Mouse (Mus musculus): ENCODE results near the gene Zfp398.

Zfp398 gene

DNA sequence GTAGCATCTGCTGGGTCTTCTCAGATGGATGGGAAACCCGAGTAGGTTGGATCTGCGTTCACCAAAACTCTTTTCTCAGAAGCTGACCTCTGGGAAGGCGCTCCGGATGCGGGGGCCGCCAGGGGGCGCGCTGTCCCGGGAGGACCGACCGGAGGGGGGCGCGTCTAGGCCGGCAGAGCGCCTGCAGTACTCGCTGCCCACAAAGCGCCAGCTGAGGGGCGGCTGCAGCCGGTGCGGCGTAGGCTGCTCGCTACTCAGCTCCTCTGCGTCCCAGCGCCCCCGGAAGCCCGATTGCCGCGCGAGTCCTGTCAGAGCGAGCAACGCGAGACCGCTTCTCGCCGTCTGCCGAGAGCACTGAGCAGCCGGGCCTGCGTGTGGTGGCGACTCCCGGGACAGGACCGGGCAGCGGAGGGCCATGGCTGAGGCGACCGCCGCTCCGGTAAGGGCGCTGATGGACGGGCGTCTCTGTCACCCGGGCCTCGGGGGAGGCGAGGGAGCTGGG lies at the start of gene Zfp398:
TSS of gene Zfp398 (plus strand) at position 180 of the 502 bp plus-strand sequence.
- peak; percentile 86 for DNase-seq (ENCODE audit: low read depth)

DNA sequence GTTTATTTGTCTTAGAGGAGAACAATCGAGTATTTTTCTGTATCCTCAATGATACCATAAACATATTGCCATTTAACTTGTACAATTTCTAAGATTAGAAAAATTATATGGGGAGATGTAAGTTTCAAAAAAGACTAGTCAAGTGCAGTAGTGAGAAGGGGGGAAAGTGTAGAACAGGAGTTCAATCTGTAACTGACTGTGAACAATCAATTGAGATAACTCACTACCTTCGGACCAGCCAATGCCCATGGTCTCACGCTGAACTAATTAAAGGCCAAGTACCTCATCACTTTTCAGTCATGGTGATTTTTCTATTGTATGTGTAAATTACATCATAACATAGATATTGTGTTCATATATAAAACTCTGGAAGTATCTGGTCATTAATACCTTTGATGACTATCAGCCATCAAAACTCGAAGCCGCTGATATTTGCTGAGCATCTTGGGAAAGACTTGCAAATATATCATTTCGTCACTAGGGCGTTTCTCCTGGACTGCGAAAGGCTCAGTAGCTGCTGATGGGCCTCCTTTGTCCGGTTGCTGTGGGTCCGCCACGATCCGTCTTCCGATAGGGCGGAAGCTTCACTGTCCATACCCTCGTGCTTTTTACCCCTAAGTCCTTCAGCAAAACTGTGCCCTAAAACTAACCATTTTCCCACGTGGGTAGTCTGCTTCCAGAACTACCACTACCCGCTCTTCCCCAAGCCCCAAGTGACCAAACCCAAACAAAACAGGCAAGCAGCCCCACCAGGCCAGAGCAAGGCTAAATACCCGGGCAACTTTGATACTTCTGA lies 47.3 kb upstream of the Zfp398 start:
- DNase-seq (ENCODE audit: low read depth): no peak

DNA sequence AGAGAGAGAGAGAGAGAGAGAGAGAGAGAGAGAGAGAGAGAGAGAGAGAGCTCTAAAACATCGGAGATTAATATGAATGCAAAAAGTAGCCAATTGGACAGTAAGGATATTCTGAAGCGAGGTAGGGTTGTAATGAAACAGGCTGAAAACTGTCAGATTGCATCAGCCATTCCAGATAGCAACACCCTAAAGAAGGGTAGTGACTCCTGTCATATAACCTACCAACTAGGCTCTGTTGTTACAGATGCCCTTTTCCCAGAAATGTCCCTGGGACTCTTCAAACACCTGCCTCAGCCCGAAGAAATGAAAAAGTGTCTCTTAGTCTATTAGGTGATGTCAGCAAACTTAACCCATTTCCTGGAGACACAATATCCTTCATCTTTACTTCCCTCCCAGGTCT lies 46.6 kb upstream of the Zfp398 start:
- DNase-seq (ENCODE audit: low read depth): no peak

DNA sequence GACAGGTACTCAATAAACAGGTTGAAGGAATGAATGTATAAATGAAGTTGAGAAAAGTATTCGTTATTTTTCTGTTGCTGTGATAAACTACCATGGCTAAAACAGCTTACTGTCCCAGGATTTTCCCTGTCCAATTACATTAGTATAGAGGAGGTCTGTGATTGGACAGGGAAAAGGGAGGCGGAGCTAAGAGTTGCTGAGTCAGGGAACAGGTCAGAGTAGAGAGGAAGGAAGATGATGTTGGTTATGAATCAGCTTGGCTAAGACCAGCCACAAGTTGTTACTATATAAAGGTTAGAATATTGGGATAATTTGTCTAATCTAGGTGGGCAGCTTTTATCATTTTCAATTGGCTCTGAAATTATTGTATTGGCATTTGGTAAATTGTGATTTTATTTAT lies 44.7 kb upstream of the Zfp398 start:
- DNase-seq (ENCODE audit: low read depth): no peak

DNA sequence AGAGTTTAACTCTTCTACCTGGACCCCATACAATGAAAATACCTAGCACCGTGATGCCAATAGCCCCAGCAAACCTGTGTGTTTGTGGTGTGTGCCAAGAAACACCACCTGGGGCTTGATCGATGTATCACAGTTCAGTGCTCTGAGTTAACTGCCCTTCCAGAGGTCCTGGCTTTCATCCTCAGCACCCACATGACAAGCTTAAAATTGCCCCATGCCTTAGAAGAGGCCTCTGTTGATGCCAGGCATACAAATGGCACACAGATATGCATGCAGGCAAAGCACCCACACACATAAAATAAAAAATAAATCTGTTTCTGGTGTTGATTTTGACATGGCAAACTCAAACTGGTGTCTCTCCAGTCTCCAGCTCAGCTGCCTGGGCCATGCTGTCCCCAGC lies 42.9 kb upstream of the Zfp398 start:
- no peak for DNase-seq (ENCODE audit: low read depth)

DNA sequence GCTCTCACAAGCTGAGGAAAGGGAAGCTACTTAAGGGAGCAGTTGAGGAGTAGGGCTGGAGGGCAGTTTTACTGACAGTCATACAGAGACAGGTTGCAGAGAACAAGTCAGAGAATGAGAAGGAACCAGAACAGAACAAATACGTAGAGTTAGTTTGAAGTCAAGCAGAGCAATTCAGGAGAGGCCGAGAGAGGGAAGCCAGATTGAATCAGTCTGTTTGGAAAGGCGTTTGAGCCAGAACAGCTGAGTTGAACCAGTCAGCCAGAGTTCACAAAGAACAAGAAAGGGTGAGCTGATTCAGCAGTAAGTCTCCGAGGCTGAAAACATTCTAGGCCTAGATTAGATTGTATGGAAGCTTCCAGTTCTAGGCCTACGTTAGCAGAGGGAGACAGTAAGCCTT lies 42.2 kb upstream of the Zfp398 start:
- DNase-seq (ENCODE audit: low read depth): no peak

DNA sequence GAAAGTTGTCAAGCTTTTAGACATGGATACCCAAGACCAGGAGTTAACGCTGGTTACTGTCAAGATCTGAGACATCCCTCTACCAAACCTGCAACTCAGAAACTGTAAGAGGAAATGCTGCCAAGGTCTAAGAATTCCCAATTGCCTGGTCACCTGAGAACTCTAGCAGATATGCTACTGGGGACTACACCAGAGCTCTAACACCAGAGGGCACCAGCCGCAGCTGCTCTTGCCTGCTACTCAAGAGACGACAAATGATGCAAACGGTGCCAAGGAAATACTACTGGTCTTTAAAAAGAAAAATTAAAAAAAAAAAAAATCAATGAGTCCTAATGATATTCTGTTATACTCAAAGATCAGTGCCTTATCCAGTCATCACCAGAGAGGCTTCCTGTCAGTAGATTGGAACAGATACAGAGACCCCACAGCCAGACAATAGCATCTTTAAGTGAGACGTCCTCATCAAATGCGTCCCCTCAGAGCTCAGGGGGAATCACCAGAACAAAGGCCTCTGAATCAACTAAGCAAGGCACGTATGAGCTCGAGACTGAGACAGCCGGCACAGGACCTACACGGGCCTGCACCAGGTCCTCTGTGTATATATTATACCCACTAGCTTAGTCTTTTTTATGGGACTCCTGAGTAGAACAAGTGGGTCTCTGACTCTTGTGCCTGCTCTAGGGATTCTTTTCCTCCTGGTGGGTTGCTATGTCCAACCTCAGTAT lies 41.2 kb upstream of the Zfp398 start:
- no peak for DNase-seq (ENCODE audit: low read depth)

DNA sequence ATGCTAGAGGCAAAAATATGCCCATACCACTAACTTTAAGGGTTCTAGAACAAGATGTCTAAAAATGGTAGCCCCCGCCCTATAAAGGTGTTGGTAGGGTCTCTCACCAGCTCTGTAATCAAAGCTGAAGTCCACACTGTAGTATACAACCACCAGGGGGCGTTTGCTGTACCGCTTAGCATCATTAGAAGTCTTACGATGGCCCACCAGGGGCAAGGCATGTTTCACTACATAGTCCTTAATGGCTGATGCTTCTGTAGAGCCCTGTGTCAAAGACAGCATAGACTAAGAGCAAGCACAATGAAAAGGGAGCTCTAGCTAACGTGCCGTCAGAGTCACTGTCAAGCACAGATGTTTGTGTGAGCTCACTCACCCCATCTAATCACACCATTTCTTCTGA lies 36.4 kb upstream of the Zfp398 start:
- DNase-seq (ENCODE audit: low read depth): no peak

DNA sequence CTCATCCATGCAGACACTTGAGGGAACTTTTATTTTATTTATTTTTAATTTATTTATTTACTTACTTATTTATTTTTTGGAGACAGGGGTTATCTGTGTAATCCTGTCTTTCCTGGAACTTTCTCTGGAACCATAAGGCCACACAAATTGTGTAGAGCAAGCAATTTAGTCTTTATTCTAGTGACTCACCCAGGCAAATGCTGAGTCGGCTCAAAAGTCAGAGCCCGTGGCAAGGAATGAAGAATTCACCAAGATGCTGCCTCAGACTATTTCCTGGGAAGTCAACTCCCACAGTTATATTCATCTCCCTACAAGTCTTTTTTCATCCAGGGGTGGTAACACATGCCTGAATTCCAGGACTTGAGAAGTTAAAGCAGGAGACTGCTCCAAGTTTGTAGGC lies 29.9 kb upstream of the Zfp398 start:
- no peak for DNase-seq (ENCODE audit: low read depth)

DNA sequence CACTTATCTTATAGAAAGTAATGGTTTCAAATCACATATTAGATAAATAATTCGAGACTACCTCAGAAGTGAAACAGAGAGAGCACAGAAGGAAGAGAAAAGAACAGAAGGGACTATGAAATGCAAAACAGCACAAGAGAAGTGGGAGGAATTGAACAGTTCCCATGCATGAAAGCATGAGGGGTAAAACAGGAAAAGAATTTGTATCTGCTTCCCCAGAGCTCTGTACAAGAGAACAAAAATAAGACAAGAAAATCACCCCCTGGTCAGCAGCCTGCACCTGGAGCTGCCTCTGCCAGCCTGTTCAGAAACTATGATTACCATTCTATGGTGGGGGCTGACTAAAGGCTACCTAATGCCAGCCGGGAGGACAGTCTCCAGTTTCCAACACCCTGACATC lies 28.0 kb upstream of the Zfp398 start:
- no peak for DNase-seq (ENCODE audit: low read depth)

DNA sequence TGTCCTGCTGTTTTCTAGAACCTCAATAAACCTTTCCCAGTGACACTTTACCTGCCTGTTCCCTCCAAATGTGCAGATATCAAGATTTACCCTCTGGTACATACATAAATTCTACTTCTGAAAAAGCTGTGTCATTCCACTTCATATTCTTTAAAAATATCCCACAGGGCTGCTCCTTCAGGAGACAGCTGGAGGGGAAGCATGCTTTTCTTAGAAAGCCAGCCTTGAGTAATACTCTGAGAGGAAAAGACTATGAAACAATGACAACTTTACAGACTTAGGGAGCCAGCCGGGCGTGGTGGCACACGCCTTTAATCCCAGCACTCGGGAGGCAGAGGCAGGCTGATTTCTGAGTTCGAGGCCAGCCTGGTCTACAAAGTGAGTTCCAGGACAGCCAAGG lies 26.9 kb upstream of the Zfp398 start:
- DNase-seq (ENCODE audit: low read depth): no peak

DNA sequence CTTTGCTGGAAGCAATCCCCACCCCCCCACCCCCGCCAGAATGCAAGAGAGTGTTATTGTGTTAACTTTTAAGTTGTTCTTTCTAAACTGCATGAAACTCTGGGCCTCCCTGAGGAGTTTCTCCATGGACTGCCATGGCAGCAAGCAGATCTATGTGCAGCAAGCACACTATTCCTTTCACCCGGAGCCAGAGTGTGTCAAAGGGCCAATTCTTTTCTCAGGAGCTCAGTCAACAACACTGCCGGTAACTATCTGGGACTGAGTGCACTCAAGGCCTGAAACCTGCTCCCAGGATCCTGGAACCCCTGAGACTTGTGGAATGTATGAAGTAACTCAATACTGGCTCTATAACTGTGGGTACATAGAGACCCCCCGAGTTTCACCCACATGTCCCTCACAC lies 26.4 kb upstream of the Zfp398 start:
- DNase-seq (ENCODE audit: low read depth): no peak

DNA sequence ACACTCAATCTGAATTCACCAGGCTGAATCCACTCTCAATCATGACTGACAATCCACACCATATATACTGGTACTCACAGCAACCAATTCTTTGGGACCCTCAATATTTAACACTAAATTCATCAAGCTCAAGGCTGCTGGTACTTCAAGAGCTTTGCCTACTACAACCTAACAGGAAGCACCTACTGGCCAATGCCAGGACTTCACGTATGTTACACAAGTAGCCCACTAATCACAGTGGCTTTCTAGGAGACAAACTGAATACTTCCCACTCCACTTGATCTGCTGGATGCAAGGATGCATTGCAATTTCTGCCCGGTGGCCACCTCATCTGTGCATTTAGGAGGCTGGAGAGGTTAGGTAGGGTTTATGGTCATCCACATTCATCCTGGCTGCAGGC lies 25.3 kb upstream of the Zfp398 start:
- no peak for DNase-seq (ENCODE audit: low read depth)

DNA sequence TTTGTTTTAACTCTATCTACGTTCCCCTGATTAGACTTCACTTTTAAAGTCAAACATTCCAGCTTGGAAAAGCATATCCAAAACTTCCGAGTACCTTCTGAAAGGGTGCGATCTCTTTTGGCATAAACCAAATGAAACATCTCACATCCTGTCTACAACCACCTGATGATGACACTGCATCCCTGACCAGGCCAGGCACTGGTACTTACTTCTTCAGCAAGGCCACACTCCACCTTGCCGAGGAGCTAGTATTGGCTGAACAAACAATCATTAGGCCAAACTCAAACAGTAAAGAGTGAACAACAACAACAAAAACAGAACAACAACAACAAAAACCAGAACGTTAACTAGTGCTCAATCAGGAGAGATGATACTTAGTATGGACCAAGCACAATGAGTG lies 24.1 kb upstream of the Zfp398 start:
- no peak for DNase-seq (ENCODE audit: low read depth)

DNA sequence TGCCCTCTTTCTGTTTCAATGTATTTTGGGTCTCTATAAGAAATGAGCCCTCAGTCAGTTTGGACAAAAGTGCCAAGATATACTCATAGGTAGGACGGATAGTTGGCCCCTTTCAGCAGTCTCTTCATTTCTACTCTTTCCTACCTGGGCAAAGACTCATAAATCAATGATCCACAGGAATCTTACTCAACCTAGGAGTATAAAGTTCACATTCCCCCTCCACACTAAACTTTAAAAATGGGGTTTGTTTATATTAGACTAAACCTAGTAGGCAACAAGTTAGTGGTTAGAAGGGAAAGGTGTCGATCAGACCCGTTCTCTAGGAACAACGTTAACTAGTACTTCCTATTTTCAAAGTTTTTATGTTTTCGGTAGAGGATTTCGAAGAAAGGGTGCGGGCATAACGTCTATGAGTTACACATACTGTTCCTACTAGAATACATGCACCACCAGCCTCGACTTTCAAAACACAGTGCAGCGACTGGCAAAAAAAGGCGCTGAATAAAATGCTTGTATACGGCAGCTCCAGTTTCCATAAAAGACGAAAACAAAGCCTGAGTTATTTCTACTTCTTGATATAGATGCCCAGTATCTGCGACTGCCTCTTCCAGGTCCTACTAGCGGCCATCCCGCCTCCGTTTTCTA lies 23.1 kb upstream of the Zfp398 start:
- DNase-seq (ENCODE audit: low read depth): no peak

DNA sequence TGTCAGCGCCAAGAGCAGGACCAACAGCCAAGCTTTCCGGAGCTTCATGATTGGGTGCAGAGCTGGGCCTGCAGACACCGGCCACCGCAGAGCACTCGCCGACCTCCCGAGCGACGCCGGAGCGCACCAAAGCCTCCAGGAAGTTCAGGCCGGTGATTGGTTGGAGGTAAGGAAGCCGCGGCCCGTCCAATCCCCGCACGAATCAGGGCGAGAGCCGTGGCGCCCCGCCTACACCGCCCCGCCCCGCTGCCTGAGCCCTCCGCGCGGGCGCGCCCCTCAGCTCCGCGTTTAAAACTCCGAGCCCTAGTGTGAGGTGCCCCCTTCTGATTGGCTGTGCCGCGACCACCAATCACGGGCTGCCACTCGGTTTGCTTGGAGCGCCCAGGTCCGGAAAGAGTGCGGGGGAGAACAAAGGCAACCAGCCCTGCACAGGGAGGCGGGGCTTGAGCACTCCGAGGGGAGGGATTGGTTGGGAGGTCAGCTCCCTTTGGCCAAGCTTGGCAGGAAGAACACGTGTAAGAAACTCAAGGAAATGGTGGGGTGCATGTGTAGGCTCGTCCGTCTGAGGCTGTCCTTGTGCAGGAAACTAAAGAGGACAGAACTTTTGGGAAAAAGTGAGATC lies 22.1 kb upstream of the Zfp398 start, which contains the start of gene Pdia4:
TSS of gene Pdia4 (minus strand) at position 174 of the 622 bp plus-strand sequence.
- DNase-seq (ENCODE audit: low read depth): peak; percentile 95

DNA sequence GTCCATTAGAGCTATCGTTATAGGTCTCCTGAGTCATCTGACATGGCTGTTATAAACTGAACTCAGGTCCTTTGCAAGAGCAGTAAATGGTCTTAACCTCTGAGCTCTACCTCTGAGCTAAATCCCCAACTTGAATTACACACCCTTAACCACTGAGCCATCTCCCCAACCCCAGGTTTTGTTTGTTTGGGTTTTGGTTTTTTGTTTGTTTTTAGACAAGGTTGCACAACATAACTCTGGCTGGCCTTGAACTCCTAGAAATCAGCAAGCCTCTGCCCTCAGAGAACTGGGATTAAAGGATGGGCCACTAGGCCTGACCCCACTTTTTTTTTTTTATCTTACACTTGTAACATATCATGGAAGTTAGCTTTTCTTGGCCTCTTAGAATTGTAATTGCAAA lies 19.3 kb upstream of the Zfp398 start:
- no peak for DNase-seq (ENCODE audit: low read depth)

DNA sequence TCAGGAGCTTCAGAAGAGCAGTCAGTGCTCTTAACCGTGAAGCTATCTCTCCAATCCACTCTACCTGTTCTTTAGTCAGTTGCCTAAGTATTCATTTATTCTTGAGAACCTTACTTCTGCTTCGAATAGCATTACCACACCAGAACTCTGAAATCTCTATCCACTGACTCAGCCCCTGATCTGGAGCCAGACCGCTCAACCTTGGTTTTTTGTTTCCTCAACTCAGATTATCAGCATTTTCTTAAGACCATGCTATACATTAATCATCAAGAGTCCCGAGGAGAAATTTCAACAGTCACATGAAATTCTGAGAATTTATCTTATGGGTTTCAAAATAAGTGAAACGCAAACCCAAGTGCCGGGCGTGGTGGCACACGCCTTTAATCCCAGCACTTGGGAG lies 16.7 kb upstream of the Zfp398 start:
- no peak for DNase-seq (ENCODE audit: low read depth)

DNA sequence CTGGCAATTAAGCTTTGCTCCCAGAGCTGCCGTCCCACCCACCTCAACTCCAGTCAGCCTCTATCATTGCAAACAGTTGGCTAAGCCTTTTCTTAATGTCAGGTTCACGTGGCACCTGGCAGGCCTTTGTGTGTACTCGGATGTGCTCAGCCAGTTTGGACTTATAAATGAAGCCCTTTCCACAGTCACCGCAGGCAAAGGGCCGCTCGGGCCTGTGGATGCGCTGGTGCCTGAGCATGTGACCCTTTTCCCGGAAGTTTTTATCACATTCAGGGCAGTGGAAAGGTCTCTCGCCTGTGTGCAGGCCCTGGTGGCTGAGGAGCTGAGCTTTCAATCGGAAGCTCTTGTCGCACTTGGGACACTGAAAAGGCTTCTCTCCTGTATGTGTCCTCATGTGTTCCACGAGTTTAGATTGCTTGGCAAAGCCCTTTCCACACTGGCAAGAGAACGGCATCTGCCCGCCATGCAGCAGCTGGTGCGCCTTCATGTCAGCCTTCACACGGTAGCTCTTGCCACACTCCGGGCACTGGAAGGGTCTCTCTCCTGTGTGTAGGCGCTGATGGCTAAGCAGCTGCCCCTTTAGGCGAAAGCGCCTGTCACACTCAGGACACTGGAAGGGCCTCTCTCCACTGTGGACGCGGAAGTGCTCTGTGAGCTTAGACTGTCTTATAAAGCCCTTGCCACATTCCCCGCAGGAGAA lies 15.7 kb upstream of the Zfp398 start:
- no peak for DNase-seq (ENCODE audit: low read depth)

DNA sequence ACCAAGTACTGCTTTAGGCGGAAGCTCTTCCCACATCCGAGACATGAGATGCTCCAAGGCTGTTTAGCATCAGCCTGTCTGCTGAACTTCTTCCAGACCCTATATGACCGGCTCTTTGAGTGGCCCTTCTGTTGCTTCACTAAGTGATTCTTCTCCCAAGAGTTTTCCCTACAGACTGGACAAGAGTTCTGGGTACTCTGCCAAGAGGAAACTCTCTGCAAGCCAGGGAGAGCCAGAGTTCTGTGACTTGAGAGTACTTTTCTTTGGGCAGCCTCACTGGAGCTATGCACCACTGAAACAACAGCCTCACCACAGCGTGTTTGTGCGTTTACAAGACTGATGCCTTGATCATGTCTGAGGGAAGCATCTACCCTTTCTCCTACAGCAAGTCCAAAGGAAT lies 14.2 kb upstream of the Zfp398 start:
- DNase-seq (ENCODE audit: low read depth): no peak

DNA sequence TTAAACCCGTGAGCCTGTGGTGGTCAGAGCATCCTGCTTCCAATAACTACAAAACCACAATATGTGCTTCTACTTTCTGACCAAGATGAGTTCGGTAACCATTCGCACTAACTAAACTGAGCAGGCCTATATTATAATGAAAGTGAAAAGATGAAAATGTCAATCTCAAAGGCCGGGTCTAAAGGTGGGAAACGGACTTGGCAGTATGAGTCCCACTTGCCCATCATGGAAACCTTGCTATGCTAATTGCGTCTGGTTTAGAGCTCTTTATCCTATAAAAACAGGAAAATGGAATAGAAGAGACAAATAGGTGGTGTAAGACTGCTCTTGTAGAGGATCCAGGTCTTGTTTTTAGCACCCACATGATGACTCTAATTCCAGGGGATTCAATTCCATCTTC lies 13.7 kb upstream of the Zfp398 start:
- DNase-seq (ENCODE audit: low read depth): no peak

DNA sequence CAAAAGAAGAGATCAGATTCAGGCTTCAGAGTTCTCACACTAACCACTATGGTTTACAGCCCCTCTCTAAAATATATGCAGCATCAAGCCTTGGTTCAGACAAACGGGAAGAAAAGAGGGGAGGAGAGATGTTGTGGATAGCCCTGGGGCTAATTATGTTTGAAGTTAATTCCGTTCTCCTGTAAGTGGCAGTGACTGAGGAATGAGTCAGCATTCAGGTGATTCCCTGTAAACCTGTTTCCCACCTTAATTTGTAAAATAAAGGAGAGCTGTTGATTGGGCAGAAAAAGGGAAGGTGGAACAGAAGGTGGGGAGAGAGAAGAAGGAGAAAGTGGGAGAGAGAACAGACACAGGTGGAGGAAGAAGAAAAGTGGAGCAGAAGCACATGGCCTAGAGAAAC lies 11.2 kb upstream of the Zfp398 start:
- DNase-seq (ENCODE audit: low read depth): no peak

Measured in c-Kit-positive CD71-negative TER-119-negative erythroid progenitor cells, embryonic 14.5 days (primary cell).